Mouse (Mus musculus) forebrain, embryonic 15.5 days (tissue): ENCODE results near the gene Mylk2. TPM values are rescaled to one million over a fixed set of nuclear protein-coding genes. Genes with fewer than 3 reads are reported as not detected.

Source experiments
- ATAC-seq: fragments of 200-750 bp; cut with Nextera tagmentation; replicated peaks from 2 replicates; pipeline ENCODE4 v1.8.0; 2017; ENCODE audit warnings: mild to moderate bottlenecking, moderate TSS enrichment, moderate library complexity
- H3K27ac ChIP-seq: fragments of 300-500 bp; sonication (generic); replicated peaks from 2 replicates; pipeline ENCODE4 v1.5.1; 2015; ENCODE audit warnings: mild to moderate bottlenecking, inconsistent platforms
- H3K27me3 ChIP-seq: fragments of 300-500 bp; sonication (generic); 2 replicates; pipeline ENCODE4 v1.6.1; 2015; ENCODE audit warnings: inconsistent platforms
- H3K36me3 ChIP-seq: fragments of 300-500 bp; sonication (generic); 2 replicates; pipeline ENCODE4 v1.6.1; 2015; ENCODE audit warnings: mild to moderate bottlenecking, inconsistent platforms
- H3K4me1 ChIP-seq: fragments of 300-500 bp; sonication (generic); 2 replicates; pipeline ENCODE4 v1.6.1; 2015; ENCODE audit warnings: inconsistent platforms
- H3K4me2 ChIP-seq: fragments of 300-500 bp; sonication (generic); replicated peaks from 2 replicates; pipeline ENCODE4 v1.6.1; 2015; ENCODE audit warnings: mild to moderate bottlenecking, inconsistent platforms
- H3K4me3 ChIP-seq: fragments of 300-500 bp; sonication (generic); 2 replicates; pipeline ENCODE4 v1.5.1; 2015; ENCODE audit warnings: mild to moderate bottlenecking, inconsistent platforms
- H3K9ac ChIP-seq: fragments of 300-500 bp; sonication (generic); replicated peaks from 2 replicates; pipeline ENCODE4 v1.6.1; 2015; ENCODE audit warnings: mild to moderate bottlenecking, inconsistent platforms
- H3K9me3 ChIP-seq: fragments of 300-500 bp; sonication (generic); 2 replicates; pipeline ENCODE4 v1.6.1; 2016; ENCODE audit warnings: inconsistent platforms
- WGBS: fragments of 180-500 bp; shearing (Covaris S2); methylation state at CpG from one replicate; pipeline ENCODE4 v1.1.7; 2015; ENCODE audit warnings: mixed read lengths; 5-methylcytosine and 5-hydroxymethylcytosine counted together
- polyA plus RNA-seq: library from polyadenylated mRNA; unstranded; fragments of >200 nt; fragmentation: Nextera tagmentation; extraction: Ambion mirVana; gene quantifications from 2 replicates; pipeline ENCODE4 v1.2.1, GENCODE M21; 2015

Mylk2 gene
- polyA plus RNA-seq, 1 experiment from 2014 or later = not detected

- Histone ChIP-seq H3K27me3 (no peaks in the 10 kb centered on the region), H3K36me3 (no peaks in the 10 kb centered on the region), H3K4me2 (no peak overlapping the region), H3K9me3 (no peaks in the 10 kb centered on the region), H3K9ac (no peak overlapping the region), H3K4me3 (no peak overlapping the region), H3K4me1 (peaks cover 14% of the 10 kb centered on the region), H3K27ac (no peak overlapping the region)
- WGBS = 8% methylated on average over 3 of the region's 3 CpGs
- ATAC-seq = no peak
Measured at GRCm38 (mm10) chr2:152902658-152903057, 8.5 kb upstream of the Mylk2 start.

- no peaks in the 10 kb centered on the region for H3K36me3 ChIP-seq
- no peaks in the 10 kb centered on the region for H3K9me3 ChIP-seq
- no peaks in the 10 kb centered on the region for H3K27me3 ChIP-seq
- peaks cover 14% of the 10 kb centered on the region for H3K4me1 ChIP-seq
- H3K27ac ChIP-seq = no peak overlapping the region
- no peak for ATAC-seq
- H3K4me2 ChIP-seq = no peak overlapping the region
- no peak overlapping the region for H3K9ac ChIP-seq
- no peak overlapping the region for H3K4me3 ChIP-seq
- WGBS = 94% methylated on average over 4 of the region's 4 CpGs
Measured at GRCm38 (mm10) chr2:152903586-152903985, 7.6 kb upstream of the Mylk2 start.

GRCm38 (mm10) chr2:152904127-152904643 is 7.0 kb upstream of the Mylk2 start:
- H3K36me3 ChIP-seq = no peaks in the 10 kb centered on the region
- no peak for ATAC-seq
- H3K27ac ChIP-seq = no peak overlapping the region
- WGBS = 76% methylated on average over 5 of the region's 5 CpGs
- no peak overlapping the region for H3K9ac ChIP-seq
- no peaks in the 10 kb centered on the region for H3K9me3 ChIP-seq
- H3K4me3 ChIP-seq = no peak overlapping the region
- H3K27me3 ChIP-seq = no peaks in the 10 kb centered on the region
- H3K4me2 ChIP-seq = no peak overlapping the region
- peaks cover 14% of the 10 kb centered on the region for H3K4me1 ChIP-seq

- H3K4me1 ChIP-seq = peaks cover 14% of the 10 kb centered on the region
- H3K27ac ChIP-seq = no peak overlapping the region
- H3K9ac ChIP-seq = no peak overlapping the region
- ATAC-seq = no peak
- no peak overlapping the region for H3K4me2 ChIP-seq
- 73% methylated on average over 11 of the region's 11 CpGs for WGBS
- no peaks in the 10 kb centered on the region for H3K27me3 ChIP-seq
- H3K4me3 ChIP-seq = no peak overlapping the region
- H3K9me3 ChIP-seq = no peaks in the 10 kb centered on the region
- H3K36me3 ChIP-seq = no peaks in the 10 kb centered on the region
Measured at GRCm38 (mm10) chr2:152905036-152905829, 5.9 kb upstream of the Mylk2 start.

DNA sequence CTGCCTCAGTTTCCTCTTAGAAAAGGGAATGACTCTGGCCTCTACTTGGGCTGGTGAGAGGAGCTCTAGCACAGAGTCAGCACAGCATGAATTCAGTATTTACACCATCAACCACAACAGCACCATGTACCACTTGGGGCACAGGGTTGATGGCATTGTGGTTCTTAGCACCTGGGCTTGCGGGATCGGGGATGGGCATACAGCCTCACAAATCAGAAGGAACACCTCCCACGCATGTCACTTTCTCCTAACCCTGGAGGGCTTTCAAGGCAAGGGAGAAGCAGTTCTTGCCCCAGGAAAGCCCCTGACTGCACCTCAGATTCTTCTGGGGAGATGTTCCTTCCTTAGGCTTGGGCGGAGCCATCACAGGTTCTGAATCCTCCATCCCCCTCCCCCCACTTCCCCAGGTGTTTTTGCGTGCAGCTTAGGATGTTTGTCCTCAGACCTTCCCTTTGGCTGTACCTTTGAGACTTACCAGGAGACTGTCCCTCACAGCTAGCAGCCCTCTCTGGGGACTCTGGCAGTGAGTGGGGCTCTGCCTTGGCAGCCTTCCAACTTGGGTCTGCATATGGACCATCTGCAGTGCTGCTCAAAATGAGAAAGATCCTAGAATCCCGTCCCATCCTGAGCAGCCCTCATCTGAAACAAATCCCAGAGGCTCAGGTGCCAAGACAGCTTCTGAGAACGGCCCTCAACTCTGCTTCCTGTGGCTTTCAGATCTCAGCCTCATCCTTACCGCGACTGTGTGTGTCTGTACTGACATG is 4.7 kb upstream of the Mylk2 start:
- no peak overlapping the region for H3K27ac ChIP-seq
- peaks cover 4% of the 10 kb centered on the region; the same call in 1 of the 2 replicates for H3K27me3 ChIP-seq
- H3K4me2 ChIP-seq = no peak overlapping the region
- no peaks in the 10 kb centered on the region for H3K36me3 ChIP-seq
- no peak overlapping the region for H3K4me3 ChIP-seq
- 0 out of 2 replicates have a peak, but pooled peaks have one; percentile 35 for ATAC-seq
- no peak overlapping the region for H3K9ac ChIP-seq
- peaks cover 14% of the 10 kb centered on the region for H3K4me1 ChIP-seq
- WGBS = 61% methylated on average over 9 of the region's 9 CpGs
- no peaks in the 10 kb centered on the region for H3K9me3 ChIP-seq

GRCm38 (mm10) chr2:152907114-152907943 is 3.8 kb upstream of the Mylk2 start:
- H3K9ac ChIP-seq = no peak overlapping the region
- no peak overlapping the region for H3K4me3 ChIP-seq
- H3K27ac ChIP-seq = no peak overlapping the region
- WGBS = 55% methylated on average over 14 of the region's 14 CpGs
- H3K4me2 ChIP-seq = no peak overlapping the region
- peaks cover 14% of the 10 kb centered on the region for H3K4me1 ChIP-seq
- H3K27me3 ChIP-seq = peaks cover 9% of the 10 kb centered on the region
- H3K36me3 ChIP-seq = no peaks in the 10 kb centered on the region
- H3K9me3 ChIP-seq = no peaks in the 10 kb centered on the region
- ATAC-seq = no peak

DNA sequence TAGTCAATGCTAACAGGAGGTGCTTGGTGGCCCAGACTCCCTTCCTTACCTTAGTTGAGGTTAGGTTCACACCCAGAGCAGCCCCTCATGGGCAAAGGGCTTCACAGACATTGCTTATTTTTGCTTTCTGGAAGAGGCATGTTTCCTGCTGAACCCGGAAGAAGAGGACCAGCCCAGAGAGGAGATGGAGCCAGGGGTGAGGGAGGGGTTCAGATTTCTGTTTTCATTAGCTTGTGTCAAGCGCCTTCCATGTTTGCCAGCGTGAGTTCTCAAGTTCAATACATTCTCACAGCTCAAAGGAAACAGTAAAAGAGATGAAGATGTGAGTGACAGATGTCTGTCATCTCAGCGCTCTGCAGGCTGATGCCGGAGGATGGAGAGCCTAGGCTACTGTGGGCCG is 1.3 kb upstream of the Mylk2 start:
- peaks cover 19% of the 10 kb centered on the region for H3K4me1 ChIP-seq

DNA sequence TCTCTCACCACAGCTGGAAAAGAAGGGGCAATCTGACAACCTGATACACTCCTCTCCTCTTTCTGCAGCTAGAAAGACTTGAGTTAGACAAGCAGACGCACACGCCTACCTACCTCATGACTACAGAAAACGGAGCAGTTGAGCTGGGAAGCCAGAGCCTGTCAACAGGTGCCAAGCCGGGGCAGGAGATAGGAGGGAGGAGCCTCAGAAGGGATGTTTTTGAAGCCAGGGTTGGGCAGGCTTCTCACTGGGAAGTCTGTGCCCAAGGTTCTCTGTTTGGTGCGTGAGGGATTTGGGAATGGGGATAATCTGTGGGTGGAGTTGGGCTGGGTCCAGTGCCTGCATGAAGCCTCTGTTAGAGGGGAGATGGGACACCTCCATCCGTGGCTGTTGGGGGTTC is 280 bp downstream of the Mylk2 start:
- H3K9ac ChIP-seq = no peak overlapping the region
- peaks cover 25% of the 10 kb centered on the region for H3K27me3 ChIP-seq
- H3K36me3 ChIP-seq = no peaks in the 10 kb centered on the region
- H3K4me2 ChIP-seq = no peak overlapping the region
- H3K4me1 ChIP-seq = peaks cover 18% of the 10 kb centered on the region
- H3K4me3 ChIP-seq = no peak overlapping the region
- no peaks in the 10 kb centered on the region for H3K9me3 ChIP-seq
- no peak overlapping the region for H3K27ac ChIP-seq
- ATAC-seq = no peak
- 36% methylated on average over 6 of the region's 6 CpGs for WGBS

More for the DNA sequence above, 1.3 kb upstream of the Mylk2 start:
- no peak overlapping the region for H3K9ac ChIP-seq
- 90% methylated on average over 6 of the region's 6 CpGs for WGBS
- H3K36me3 ChIP-seq = no peaks in the 10 kb centered on the region
- no peak overlapping the region for H3K27ac ChIP-seq
- no peak overlapping the region for H3K4me2 ChIP-seq
- no peak for ATAC-seq
- peaks cover 25% of the 10 kb centered on the region for H3K27me3 ChIP-seq
- no peak overlapping the region for H3K4me3 ChIP-seq
- H3K9me3 ChIP-seq = no peaks in the 10 kb centered on the region

DNA sequence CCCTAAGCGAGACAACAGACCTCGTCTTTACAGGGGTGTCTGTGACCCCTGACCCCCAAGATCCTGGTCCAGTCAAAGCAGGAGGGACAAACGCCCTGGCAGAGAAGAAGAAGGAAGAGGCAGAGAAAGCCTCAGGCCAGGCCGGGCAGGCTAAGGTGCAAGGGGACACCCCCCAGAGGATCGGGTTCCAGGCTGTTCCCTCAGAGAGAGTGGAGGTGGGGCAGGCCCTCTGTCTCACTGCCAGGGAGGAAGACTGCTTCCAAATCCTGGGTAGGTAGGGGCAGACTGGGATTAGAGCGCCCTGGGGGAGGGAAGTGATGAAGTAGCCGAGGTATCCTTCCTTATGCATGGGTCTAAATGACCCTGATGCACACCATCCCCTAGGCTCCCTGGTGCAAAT is 2.3 kb downstream of the Mylk2 start:
- H3K4me2 ChIP-seq = no peak overlapping the region
- H3K9me3 ChIP-seq = no peaks in the 10 kb centered on the region
- ATAC-seq = no peak
- WGBS = 29% methylated on average over 7 of the region's 7 CpGs
- H3K9ac ChIP-seq = no peak overlapping the region
- H3K27me3 ChIP-seq = peaks cover 25% of the 10 kb centered on the region
- no peaks in the 10 kb centered on the region for H3K36me3 ChIP-seq
- H3K4me3 ChIP-seq = no peak overlapping the region
- H3K27ac ChIP-seq = no peak overlapping the region
- H3K4me1 ChIP-seq = 0 out of 2 replicates have a peak, but pooled peaks cover 5% of the 10 kb centered on the region

GRCm38 (mm10) chr2:152914310-152915120 is 3.4 kb downstream of the Mylk2 start:
- 3% methylated on average over 18 of the region's 18 CpGs for WGBS
- H3K27me3 ChIP-seq = peaks cover 25% of the 10 kb centered on the region
- peak; percentile 81 for ATAC-seq
- H3K36me3 ChIP-seq = no peaks in the 10 kb centered on the region
- H3K27ac ChIP-seq = no peak overlapping the region
- H3K4me1 ChIP-seq = 0 out of 2 replicates have a peak, but pooled peaks cover 5% of the 10 kb centered on the region
- no peak overlapping the region for H3K9ac ChIP-seq
- no peaks in the 10 kb centered on the region for H3K9me3 ChIP-seq
- peak overlapping the region; percentile 31 for H3K4me2 ChIP-seq
- H3K4me3 ChIP-seq = peak overlapping the region; percentile 15; the same call in 1 of the 2 replicates

GRCm38 (mm10) chr2:152915453-152915852 is 4.3 kb downstream of the Mylk2 start:
- H3K4me2 ChIP-seq = no peak overlapping the region
- ATAC-seq = no peak
- H3K9me3 ChIP-seq = no peaks in the 10 kb centered on the region
- H3K36me3 ChIP-seq = no peaks in the 10 kb centered on the region
- WGBS = 74% methylated on average over 4 of the region's 4 CpGs
- no peak overlapping the region for H3K4me3 ChIP-seq
- 0 out of 2 replicates have a peak, but pooled peaks cover 5% of the 10 kb centered on the region for H3K4me1 ChIP-seq
- peaks cover 25% of the 10 kb centered on the region for H3K27me3 ChIP-seq
- no peak overlapping the region for H3K9ac ChIP-seq
- no peak overlapping the region for H3K27ac ChIP-seq
